Mouse (Mus musculus): ENCODE data around the gene Mydgf. TPM values are rescaled to one million over a fixed set of nuclear protein-coding genes. Genes with fewer than 3 reads are reported as not detected.

Mydgf gene
- total RNA-seq, 2 experiments from 2014 or later: 48.3 to 53.7 TPM

DNA sequence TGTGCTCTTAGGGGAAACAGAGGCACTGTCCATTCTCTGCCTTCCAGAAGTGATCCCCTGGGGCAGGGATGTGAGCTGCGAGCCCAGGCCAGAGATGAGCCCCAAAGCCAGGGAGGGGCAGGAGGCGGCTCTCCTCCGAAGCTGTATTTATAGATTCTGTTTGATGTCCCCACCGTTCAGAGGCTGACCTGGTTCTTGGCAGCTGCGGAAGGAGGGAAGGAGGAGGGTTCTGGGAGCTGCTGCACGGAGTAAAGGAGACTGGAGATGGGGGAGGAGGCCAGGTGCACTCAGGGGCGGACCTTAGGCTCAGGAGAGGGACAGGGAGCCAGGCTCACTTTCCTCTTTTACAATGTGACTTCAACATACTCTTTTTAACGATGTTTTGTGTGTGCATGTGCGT, 37.6 kb downstream of the Mydgf start:
- DNase-seq (ENCODE audit: low spot score in 2 of 2): no peak

DNA sequence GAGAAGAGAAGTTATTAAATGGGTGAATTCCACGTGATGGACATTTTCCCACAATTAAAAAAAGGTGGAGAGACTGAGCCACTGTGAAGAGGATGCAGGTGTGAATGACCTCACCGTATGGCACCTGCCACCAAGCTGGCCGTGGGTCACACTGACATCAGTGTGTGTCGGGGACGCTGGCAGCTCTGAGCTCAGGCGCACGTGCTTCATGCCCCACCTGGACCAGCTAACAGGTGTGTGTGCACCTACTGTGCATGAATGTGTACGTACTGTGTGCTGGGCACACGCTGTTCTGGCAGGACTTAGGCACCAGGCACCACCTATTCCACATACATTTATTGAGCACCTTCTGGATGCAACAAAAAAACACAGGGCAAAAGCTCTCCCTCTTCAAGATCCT, 39.2 kb downstream of the Mydgf start:
- no peak for DNase-seq (ENCODE audit: low spot score in 2 of 2)

DNA sequence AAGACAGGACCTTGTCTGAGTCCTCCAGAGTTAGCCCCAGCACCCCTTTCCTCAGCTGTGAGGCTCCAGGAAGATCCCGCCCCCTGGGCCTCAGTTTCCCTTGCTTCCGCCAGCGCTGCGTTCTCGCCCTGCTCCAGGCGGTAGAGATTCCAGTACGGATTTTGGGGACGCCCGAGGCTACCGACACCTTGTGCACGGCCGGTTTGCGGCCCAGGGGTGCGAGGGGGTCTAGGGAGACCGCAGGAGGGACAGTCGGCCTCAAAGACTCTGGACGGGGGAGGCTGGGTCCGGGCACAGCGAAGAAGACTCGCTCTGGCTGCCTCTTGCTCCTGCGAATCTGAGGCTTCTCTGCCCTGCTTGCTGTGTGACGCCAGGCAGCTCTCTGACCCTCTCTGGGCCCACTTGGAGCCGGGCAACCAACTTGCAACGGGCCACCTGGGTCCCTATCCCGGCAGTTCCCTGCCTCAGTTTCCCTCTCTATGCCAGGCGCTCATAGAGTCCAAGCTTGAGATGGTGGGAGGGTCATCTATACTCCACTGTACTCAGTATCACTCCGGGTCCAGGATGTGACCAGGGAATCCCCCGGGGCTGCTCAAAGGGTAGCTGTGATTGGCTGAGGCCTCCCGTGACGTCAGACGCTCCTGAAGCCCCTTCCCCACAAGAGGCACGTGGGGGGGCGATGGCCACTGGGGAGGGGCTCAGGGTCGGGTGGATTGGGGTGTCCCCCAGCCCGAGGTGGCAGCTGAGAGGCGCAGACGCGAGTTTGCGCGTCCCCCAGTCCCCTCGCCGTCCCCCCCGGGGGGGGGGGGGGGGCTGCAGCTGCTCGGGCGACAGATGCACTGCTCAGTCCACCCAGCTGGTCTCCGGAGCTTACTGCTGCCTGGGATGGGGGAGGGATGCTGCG, 41.8 kb downstream of the Mydgf start:
- peak; percentile 72 to 76 for DNase-seq (ENCODE audit: low spot score in 2 of 2)

DNA sequence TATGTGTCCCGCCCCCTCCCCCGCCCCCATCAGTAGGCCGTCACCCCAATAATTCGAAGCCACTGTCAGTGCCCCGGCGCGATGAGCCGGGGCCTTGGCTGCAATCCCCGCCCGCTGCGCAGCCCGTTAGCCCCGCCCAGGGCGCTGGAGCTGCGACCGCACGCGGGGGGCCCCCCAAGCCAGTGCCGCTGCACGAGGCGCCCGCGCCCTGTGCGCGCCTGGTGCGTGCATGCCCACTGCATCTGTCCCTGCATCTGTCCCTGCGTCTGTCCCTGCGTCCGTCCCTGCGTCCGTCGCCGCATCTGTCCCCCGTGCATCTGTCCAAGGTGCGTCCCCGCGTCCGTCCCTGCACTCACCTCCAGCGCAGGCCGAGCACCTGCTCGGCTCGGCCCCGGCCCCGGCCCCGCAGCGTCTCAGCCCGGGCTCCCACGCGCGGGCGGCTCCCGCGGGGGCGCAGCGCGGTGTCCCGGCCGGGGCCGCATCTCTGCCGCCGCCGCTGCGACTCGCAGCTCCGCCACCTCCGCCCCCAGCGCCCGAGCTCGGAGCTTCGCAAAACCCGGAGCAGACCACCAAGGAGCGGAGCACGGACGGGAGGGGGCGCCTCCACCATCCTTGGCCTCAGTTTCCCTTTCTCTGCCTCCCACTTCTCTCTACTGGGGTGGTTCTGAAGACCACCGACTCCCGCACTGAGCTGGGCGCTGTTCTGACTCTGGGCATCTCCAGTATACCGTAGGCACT, 43.7 kb downstream of the Mydgf start, which contains the start of gene Sema6b:
Gene Sema6b (minus strand): TSS at position 486 of the 738 bp plus-strand sequence.
- DNase-seq (ENCODE audit: low spot score in 2 of 2): peak; percentile 87 to 90

DNA sequence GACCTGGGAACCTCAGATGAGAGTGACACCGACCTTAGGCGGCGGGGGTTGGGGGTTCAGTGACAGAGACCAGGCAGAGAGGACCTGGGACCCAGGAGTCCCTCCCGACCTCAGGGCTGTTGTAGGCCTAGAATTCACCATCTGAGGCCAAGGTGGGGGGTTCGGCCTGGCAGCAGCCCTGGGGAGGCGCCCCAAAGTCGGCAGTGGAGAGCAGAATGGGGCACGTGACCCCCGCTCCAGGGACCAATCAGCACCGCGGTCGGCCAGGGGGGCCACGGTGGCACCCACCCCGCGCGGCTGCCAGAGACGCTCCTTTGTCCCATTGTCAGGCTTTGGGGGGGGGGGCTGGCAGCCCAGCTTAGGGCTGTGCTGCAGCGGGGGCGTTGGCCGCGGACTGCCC, 44.4 kb downstream of the Mydgf start:
- DNase-seq (ENCODE audit: low spot score in 2 of 2): peak; percentile 50 to 64

DNA sequence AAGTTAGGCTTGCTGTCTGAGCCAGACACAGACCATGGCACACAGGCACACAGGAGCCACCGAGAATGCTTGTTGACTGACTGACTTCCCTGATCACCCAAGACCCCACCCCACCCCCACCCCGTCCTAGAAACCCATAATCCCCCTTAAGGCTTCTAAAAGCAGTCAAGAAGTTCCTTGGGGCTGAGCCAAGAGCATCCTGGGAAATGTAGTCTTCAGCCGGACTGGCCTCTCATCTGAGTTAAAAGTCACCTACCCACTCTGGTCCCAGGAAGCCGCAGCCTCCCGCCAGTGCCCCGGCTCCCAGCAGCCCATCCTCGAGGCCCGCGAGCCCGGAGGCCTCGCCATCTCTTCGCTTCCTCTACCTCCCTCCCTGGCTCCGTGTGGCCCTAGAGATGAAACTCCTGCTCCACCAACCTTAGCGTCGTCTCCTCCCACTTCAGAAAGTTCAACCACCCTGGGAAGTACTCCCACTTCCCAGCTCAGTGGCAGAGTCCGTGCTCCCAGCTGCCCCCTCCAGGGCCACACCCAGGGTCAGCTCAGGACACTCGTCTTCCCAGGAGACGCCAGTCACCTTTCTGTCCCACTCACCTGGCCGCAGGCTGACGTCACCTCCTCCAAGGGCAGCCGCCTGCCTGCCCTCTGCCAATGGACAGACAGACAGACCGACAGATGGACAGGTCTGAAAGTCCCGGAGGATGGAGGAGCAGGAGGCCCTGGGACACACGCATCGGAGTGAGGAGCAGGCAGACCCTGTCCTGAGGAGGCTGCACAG, 45.7 kb downstream of the Mydgf start:
- DNase-seq (ENCODE audit: low spot score in 2 of 2): no peak

DNA sequence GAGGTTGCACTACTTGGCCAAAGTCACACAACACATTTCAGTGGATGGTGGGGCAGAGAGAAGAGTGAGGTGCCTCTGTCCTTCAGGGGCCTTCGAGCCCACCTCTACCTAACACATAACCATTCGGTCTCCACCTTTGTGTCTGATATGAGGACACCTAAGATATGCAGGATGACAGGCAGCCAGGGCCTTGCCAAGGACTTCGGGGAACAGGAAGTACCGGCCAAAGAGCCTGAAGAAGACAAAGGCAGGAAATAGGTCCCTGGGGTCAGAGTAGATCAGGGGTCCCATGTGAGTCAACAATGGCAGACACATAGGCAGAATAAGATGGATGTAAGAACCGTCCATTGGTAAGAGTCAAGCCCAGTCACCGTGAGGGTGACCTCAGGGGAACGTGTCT, 47.2 kb downstream of the Mydgf start:
- no peak for DNase-seq (ENCODE audit: low spot score in 2 of 2)

DNA sequence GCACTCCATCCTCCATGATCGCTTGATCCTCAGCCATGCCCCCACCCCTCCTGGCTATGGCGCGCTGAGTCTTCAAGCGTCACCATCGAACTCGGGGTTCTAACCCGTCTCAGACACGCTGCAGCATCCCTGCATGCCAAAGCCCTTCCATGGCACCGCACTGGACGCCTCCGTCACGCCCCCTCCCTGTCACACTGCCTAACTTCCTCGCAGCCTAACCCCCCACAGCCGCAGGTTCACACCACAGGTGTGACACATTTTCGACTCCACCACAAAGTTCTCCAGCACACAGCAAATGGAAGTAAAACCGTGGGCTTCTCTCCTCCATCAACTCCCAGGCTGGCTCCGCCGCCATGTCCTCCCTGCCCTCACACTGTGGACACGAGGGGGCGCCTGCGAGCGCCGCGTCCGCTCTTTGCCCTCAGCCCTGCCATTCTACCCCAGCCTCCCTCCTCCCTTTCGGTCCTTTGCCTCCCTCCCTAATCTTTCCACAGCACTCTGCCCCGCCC, 49.2 kb downstream of the Mydgf start:
- DNase-seq (ENCODE audit: low spot score in 2 of 2): peak; percentile 64 to 75

DNA sequence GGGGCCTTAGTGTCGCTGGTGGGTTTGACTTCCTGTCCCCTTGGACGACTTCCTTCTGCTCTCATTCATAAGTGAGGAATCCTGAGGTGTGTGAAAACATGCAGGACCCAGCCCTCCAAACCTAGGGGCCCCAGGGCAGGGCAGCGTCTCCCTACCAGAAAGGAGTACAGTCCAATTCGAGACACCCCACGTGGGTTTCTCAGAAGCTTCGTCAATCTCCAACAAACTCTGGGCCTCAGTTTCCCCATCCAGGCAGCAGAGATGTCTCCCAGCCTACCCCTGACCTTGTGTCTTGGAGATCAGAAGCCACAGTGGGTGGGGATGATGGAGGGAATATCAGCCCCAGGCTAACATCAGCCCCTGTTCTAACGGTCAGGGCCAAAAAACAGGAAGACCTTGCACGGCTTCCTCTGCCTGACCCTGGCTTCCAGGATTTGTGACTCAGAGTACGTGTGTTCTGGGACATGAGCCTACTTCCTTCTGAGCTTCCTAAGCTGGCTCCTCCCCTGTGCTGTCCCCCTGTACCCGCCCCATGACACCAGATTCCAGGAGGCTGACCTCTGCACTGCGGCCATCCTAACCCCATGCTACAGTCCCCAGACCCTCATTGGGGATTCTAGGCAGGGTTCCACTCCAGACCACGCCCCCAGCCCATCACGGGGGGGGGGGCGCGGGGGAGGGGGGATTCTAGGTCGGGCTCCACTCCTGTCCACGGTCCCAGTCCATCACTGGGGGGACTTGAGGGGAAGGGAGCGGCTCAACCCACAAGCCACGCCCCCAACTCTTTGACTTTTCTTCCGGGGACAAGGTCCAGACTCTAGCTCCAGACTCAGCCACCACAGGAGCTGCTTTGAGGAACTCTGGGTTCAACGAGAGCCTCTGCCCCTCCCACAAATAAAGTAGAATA, 50.0 kb downstream of the Mydgf start:
- no peak for DNase-seq (ENCODE audit: low spot score in 2 of 2)

DNA sequence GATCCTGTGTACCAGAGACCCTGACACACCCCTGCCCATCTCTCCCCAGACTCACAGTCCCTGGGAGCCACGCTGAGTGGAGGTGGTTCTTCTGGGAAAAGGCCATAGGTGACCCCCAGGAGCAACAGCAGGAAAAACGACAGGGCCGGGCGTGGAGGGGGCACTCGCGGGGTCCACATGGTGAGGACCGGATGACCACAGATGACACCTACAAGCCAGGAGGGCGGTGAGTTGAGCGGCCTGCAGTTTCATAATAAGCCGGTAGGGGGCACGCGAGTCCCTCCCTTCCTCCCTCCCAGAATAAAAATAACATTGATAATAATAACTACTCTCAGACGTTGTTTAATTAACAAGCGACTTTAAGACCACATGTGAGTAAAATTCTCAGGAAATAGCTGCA, 51.1 kb downstream of the Mydgf start:
- peak; percentile 67 to 69 for DNase-seq (ENCODE audit: low spot score in 2 of 2)

DNA sequence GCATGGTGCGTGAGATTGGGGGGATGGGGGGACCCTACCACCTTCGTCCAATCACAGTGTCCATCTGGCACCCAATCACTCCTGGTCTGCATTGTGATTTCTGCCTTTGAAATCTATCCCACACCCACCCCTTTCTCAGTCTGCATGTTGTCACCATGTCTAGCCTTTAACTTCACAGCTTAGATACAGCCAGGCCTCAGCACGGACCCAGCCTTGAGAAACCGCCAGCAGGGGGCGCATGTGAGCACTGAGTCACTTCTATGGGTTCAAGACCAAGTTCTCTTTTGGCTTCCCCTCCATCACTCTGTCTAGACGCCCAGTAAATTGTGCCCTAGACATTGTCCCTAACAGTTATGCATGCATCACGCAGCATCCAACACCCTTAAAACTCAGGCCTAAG, 51.9 kb downstream of the Mydgf start:
- peak; percentile 71 to 78 for DNase-seq (ENCODE audit: low spot score in 2 of 2)

DNA sequence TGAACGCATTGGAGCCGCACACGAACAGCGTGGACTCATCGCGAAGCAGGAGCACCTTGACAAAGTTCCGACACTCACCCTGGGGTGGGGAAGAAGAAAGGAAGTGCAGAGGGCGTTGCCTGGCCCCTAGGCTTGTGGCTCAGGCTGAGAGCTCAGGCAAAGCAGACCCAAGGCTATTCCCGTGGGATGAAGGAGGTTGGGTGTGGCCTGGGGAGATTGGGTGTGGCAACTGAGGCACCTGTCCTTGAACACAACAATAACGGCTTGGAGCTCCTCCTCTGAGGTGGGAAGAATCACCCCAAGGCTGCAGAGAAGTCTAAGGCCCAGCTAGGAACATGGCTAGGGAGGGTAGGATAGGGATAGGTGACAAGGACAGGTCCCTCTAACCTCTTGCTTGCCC, 52.6 kb downstream of the Mydgf start:
- no peak for DNase-seq (ENCODE audit: low spot score in 2 of 2)

DNA sequence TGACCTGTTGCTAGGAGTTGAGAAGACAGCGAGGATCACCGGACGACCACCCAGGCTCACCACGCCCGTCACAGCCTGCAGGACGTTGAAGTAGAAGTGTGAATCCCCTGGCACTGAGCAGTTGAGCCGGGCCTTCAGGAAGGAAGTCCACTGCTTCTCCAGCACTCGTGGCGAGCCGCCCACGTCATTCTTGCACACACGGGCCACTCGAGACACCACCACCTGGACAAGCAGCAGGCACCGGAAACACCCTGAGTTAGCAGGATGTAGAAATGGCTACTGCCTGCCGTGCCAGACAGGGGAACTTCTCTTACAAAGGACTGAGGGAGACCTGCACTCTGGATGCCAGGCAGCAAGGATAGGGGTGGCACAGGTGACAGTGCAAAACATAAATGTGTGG, 55.5 kb downstream of the Mydgf start:
- no peak for DNase-seq (ENCODE audit: low spot score in 2 of 2)

DNA sequence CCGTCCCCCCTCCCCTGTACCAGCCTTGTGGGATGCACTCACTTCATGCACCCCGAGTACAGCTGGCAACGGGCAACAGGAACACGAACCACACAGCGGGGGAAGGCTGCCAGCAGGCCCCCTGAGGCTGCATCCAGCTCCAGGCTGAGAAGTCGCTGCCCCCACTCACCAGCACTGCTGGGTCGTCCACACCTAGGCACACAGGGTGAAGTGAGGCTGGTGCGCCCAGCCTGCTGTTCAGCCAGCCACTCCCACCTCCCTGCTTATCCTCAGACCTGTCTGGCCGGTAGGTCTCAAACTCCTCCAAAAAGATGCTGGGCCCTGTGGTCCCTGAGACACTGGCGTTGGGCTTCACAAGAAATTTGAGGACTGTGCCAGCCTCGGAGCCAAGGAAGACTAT, 57.5 kb downstream of the Mydgf start:
- DNase-seq (ENCODE audit: low spot score in 2 of 2): no peak

Small RNAs within 50 kb of the gene (microRNA-seq; reads per million reads assigned to microRNA genes)
- 0 reads per million in 2 experiments for gene Gm44397

Other genes with a start within 250 kb of the Mydgf start
- 1 to 10 TPM; 3.9 to 4.4 TPM for gene Zfp119b, start 234.4 kb downstream of the Mydgf start, total RNA-seq (2021)
- 1 to 10 TPM; 3.1 to 3.8 TPM for gene Ebi3, start 231.3 kb downstream of the Mydgf start, total RNA-seq (2021)
- gene Yju2, start 224.8 kb downstream of the Mydgf start, total RNA-seq (2021): 10 to 100 TPM; 15.9 to 16.8 TPM
- gene Shd, start 213.5 kb downstream of the Mydgf start, total RNA-seq (2021): 10 to 100 TPM; 53.7 to 55.3 TPM
- gene Fsd1, start 197.4 kb downstream of the Mydgf start, total RNA-seq (2021): 100 to 1,000 TPM in 1 of 2 experiments, 10 to 100 TPM in 1; 98.0 to 101 TPM
- gene Stap2, start 178.3 kb downstream of the Mydgf start, total RNA-seq (2021): 1 to 10 TPM; 5.3 TPM
- gene Mpnd, start 178.2 kb downstream of the Mydgf start, total RNA-seq (2021): 100 to 1,000 TPM; 109 to 112 TPM
- 10 to 100 TPM; 58.7 to 59.9 TPM for gene Sh3gl1, start 147.3 kb downstream of the Mydgf start, total RNA-seq (2021)
- 1 to 10 TPM; 5.2 to 6.2 TPM for gene Chaf1a, start 143.5 kb downstream of the Mydgf start, total RNA-seq (2021)
- gene Ubxn6, start 108.9 kb downstream of the Mydgf start, total RNA-seq (2021): 10 to 100 TPM; 68.5 to 70.6 TPM
- 100 to 1,000 TPM in 1 of 2 experiments, 10 to 100 TPM in 1; 99.8 to 115 TPM for gene Hdgfl2, start 104.3 kb downstream of the Mydgf start, total RNA-seq (2021)
- under 1 TPM; 0.43 to 0.51 TPM for gene Plin4, start 74.1 kb downstream of the Mydgf start, total RNA-seq (2021)
- 1 to 10 TPM; 1.0 to 1.7 TPM for gene Plin5, start 66.3 kb downstream of the Mydgf start, total RNA-seq (2021)
- not detected for gene Lrg1, start 61.9 kb downstream of the Mydgf start, total RNA-seq (2021)
- gene Sema6b, start 43.6 kb downstream of the Mydgf start, total RNA-seq (2021): 100 to 1,000 TPM; 117 to 125 TPM
- gene Tnfaip8l1, start 21.4 kb downstream of the Mydgf start, total RNA-seq (2021): 1 to 10 TPM; 7.0 to 7.2 TPM
- gene Dpp9, start 35.0 kb upstream of the Mydgf start, total RNA-seq (2021): 10 to 100 TPM; 44.5 to 45.6 TPM
- gene Fem1a, start 72.9 kb upstream of the Mydgf start, total RNA-seq (2021): 10 to 100 TPM; 45.3 to 46.5 TPM
- gene Ticam1, start 92.9 kb upstream of the Mydgf start, total RNA-seq (2021): 1 to 10 TPM; 5.2 to 5.9 TPM
- gene Plin3, start 109.0 kb upstream of the Mydgf start, total RNA-seq (2021): 1 to 10 TPM; 5.7 to 7.3 TPM
- not detected for gene Arrdc5, start 116.4 kb upstream of the Mydgf start, total RNA-seq (2021)
- 1 to 10 TPM; 5.9 to 6.3 TPM for gene Uhrf1, start 119.4 kb upstream of the Mydgf start, total RNA-seq (2021)
- 10 to 100 TPM; 85.3 to 87.1 TPM for gene Kdm4b, start 142.1 kb upstream of the Mydgf start, total RNA-seq (2021)

Data from layer of hippocampus, postnatal 10 days (tissue).